Mouse (Mus musculus) myocyte (in vitro differentiated cells): ENCODE measurements around the gene Zbp1.

Source experiments
- CEBPB ChIP-seq: IDR thresholded peaks from 2 replicates; pipeline ENCODE4 v1.6.1; 2011; ENCODE audit warnings: mild to moderate bottlenecking, moderate library complexity; ENCODE audit not compliant: poor library complexity, insufficient read depth, severe bottlenecking
- E2F4 ChIP-seq: IDR thresholded peaks from one replicate; pipeline ENCODE4 v1.6.1; 2011; ENCODE audit warnings: mild to moderate bottlenecking, control low read depth, moderate library complexity; ENCODE audit not compliant: insufficient read depth
- MAX ChIP-seq: IDR thresholded peaks from one replicate; pipeline ENCODE4 v1.6.1; 2011; ENCODE audit warnings: low read depth, mild to moderate bottlenecking, control low read depth
- MYOD1 ChIP-seq, 3 experiments: IDR thresholded peaks; one replicate each; pipeline ENCODE4 v1.6.1; 2011; ENCODE audit warnings: control low read depth in 2 of 3, low read depth in 2 of 3, mild to moderate bottlenecking in 2 of 3, moderate library complexity in 1 of 3; ENCODE audit not compliant: insufficient read length in 2 of 3, control insufficient read depth in 1 of 3
- POLR2A ChIP-seq: IDR thresholded peaks from one replicate; pipeline ENCODE4 v1.6.1; 2011; ENCODE audit warnings: low read depth, mild to moderate bottlenecking, control low read depth, moderate library complexity; ENCODE audit not compliant: insufficient read length
- POLR2AphosphoS2 ChIP-seq: IDR thresholded peaks from one replicate; pipeline ENCODE4 v1.6.1; 2011; ENCODE audit warnings: low read depth, control low read depth; ENCODE audit not compliant: insufficient read length
- SRF ChIP-seq: IDR thresholded peaks from one replicate; pipeline ENCODE4 v1.6.1; 2011; ENCODE audit warnings: low read depth; ENCODE audit not compliant: control insufficient read depth, insufficient read length
- TCF12 ChIP-seq: IDR thresholded peaks from one replicate; pipeline ENCODE4 v1.6.1; 2011; ENCODE audit warnings: mild to moderate bottlenecking, control low read depth; ENCODE audit not compliant: poor library complexity, insufficient read depth, severe bottlenecking
- TCF3 ChIP-seq: IDR thresholded peaks from one replicate; pipeline ENCODE4 v1.6.1; 2011; ENCODE audit warnings: low read depth, control low read depth; ENCODE audit not compliant: insufficient read length
- USF1 ChIP-seq: IDR thresholded peaks from one replicate; pipeline ENCODE4 v1.6.1; 2011; ENCODE audit warnings: low read depth, mild to moderate bottlenecking, control low read depth, moderate library complexity

DNA sequence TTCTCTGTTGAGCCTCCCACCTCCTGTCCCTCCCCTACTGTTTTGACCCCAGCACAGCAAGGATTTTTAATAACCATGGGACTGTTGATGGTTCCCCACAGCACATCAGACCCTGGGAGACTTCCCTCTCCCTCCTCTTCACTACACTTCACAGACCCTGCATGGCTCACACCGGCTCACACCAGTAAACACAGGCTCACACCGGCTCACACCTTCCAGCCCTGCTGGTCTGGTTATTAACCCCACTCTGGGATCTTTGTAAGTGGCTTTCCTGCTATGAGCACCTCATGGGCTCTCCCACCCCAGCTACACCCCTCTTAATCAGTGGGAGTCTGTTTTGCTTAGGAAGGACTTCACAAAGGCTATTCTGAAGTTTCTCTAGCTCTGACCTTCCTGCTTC is 29.2 kb upstream of the Zbp1 start:
- TF ChIP-seq CEBPB: no peak
- no peak for TF ChIP-seq E2F4
- TF ChIP-seq TCF12: no peak
- no peak for TF ChIP-seq POLR2A
- no peak for TF ChIP-seq MYOD1 (IDR thresholded peaks at IDR 0.05; ENCODE audit: control insufficient read depth in 1 of 3, insufficient read length in 2 of 3, low read depth in 2 of 3)
- no peak for TF ChIP-seq SRF
- no peak for TF ChIP-seq TCF3
- no peak for TF ChIP-seq POLR2AphosphoS2
- TF ChIP-seq USF1: no peak
- no peak for TF ChIP-seq MAX
